ENCODE assay signal across 8 mouse cellular contexts in the genomic region with DNA sequence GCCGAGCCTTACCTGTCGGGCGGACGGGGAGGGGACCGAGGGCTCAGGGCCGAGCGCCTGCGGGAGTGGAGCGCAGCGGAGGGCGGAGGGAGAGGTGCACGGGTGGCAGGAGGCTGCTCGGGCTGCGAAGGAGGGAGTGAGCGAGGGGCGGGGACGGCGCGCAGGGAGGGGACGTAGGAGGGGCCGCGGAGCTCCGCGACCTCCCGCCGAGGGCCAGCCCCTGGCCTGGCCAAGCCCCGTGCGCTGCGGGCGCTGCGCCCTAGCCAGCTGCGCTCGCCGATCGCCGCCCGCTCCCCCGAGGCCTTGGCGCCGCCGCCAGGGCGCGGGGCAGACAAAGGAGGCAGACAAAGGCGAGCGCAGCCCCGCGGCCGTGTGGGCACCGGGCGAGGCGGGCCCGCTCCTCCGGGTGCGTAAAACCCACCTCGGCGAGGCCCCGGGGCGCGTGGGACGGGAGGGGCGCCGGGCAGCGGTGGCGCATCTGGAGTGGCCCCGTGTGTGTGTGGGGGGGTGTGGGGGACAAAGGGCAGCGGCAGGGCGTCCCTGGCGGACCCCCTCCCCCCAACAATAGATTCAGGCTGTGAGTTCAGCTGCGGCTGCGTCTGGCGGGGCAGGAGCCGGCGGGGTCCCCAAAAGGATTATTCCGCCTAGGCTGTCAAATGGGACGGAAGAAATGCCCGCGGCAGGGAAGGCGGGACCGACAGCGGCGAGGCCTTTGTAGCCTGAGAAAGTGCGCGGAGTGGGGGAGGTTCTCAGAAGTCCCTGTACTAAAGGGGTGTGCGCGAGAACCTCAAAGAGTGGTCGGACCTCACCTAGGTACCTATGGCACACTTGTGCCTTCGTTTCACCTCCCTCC. TPM values are rescaled to one million over a fixed set of nuclear protein-coding genes. Genes with fewer than 3 reads are reported as not detected.
A peak's percentile ranks its signal among the peaks of the same experiment; 100 is the strongest.
DNase-seq lines count a peak whose midpoint lies in the region; ATAC-seq and TF ChIP-seq lines count a peak whose summit lies in the region.

TSS of gene Draxin (minus strand) at position 138 of the 853 bp plus-strand sequence.

- no peaks in the 10 kb centered on the region for H3K36me3 ChIP-seq in hindbrain, embryonic 11.5 days (ENCODE audit: control insufficient read depth, insufficient read depth, low read length)
- H3K36me3 ChIP-seq in liver, embryonic 11.5 days (ENCODE audit: control insufficient read depth, insufficient read depth, low read length) = no peaks in the 10 kb centered on the region
- no peaks in the 10 kb centered on the region for H3K36me3 ChIP-seq in neural tube, embryonic 11.5 days (ENCODE audit: control insufficient read depth, insufficient read depth, low read length)

- no peak for DNase-seq in left cerebral cortex, adult 2 months (ENCODE audit: extremely low spot score in 1 of 2, low spot score in 2 of 2)
- no peak for DNase-seq in left cerebral cortex, adult 9 months (ENCODE audit: low spot score in 2 of 2)
- peak; percentile 87 for DNase-seq in embryo, embryonic 10 days (ENCODE audit: low spot score)
- peak; percentile 86 for DNase-seq in hindbrain, embryonic 11.5 days (ENCODE audit: low spot score)
- no peak for DNase-seq in liver, embryonic 11.5 days (ENCODE audit: low spot score)
- peak; percentile 87 for DNase-seq in neural tube, embryonic 11.5 days (ENCODE audit: low spot score)
- DNase-seq in layer of hippocampus, adult 18-20 months (ENCODE audit: low spot score in 2 of 2) = no peak
- DNase-seq in adipocyte (ENCODE audit: low spot score) = no peak

- peak within 1 kb of the TSS; percentile 88 for H3K4me2 ChIP-seq in hindbrain, embryonic 11.5 days (replicated peaks; ENCODE audit: low read depth, low read length)
- H3K4me2 ChIP-seq in liver, embryonic 11.5 days = peak within 1 kb of the TSS; percentile 80
- peak within 1 kb of the TSS; percentile 92 for H3K4me2 ChIP-seq in neural tube, embryonic 11.5 days (ENCODE audit: low read depth)

- H3K27ac ChIP-seq in left cerebral cortex, adult 2 months = no peak within 1 kb of the TSS
- peak within 1 kb of the TSS; percentile 99 for H3K27ac ChIP-seq in hindbrain, embryonic 11.5 days (ENCODE audit: low read depth, low read length)
- H3K27ac ChIP-seq in liver, embryonic 11.5 days (ENCODE audit: low read depth, low read length) = no peak within 1 kb of the TSS
- H3K27ac ChIP-seq in neural tube, embryonic 11.5 days (ENCODE audit: low read depth, low read length) = peak within 1 kb of the TSS; percentile 99

- H3K27me3 ChIP-seq in hindbrain, embryonic 11.5 days (ENCODE audit: control insufficient read depth, insufficient read depth, low read length) = no peaks in the 10 kb centered on the region; the same call in 1 of the 2 replicates
- peaks cover 55% of the 10 kb centered on the region for H3K27me3 ChIP-seq in liver, embryonic 11.5 days (replicated peaks; ENCODE audit: control insufficient read depth, insufficient read depth, low read length)
- peaks cover 13% of the 10 kb centered on the region; the same call in 1 of the 2 replicates for H3K27me3 ChIP-seq in neural tube, embryonic 11.5 days (ENCODE audit: control insufficient read depth, insufficient read depth, low read length)

- ATAC-seq in hindbrain, embryonic 11.5 days (ENCODE audit: low FRiP score) = peak; percentile 87
- peak; percentile 68 for ATAC-seq in liver, embryonic 11.5 days (replicated peaks; ENCODE audit: low FRiP score)
- ATAC-seq in neural tube, embryonic 11.5 days (ENCODE audit: insufficient read depth, low FRiP score, low TSS enrichment) = peak; percentile 77

- peaks cover 3% of the 10 kb centered on the region; the same call in 1 of the 2 replicates for H3K4me1 ChIP-seq in hindbrain, embryonic 11.5 days (replicated peaks; ENCODE audit: control insufficient read depth, insufficient read depth, low read length)
- H3K4me1 ChIP-seq in liver, embryonic 11.5 days (replicated peaks; ENCODE audit: control insufficient read depth, insufficient read depth, low read length) = no peaks in the 10 kb centered on the region
- H3K4me1 ChIP-seq in neural tube, embryonic 11.5 days (ENCODE audit: control insufficient read depth, insufficient read depth, low read length) = peaks cover 14% of the 10 kb centered on the region

- H3K9me3 ChIP-seq in hindbrain, embryonic 11.5 days (ENCODE audit: control insufficient read depth, low read length) = no peaks in the 10 kb centered on the region
- no peaks in the 10 kb centered on the region for H3K9me3 ChIP-seq in liver, embryonic 11.5 days (ENCODE audit: control insufficient read depth, low read length)
- H3K9me3 ChIP-seq in neural tube, embryonic 11.5 days (ENCODE audit: control insufficient read depth, low read length) = 0 out of 2 replicates have a peak, but pooled peaks cover 2% of the 10 kb centered on the region

- no peak for TF ChIP-seq CTCF in left cerebral cortex, adult 2 months (IDR thresholded peaks at IDR 0.05)

- peak within 1 kb of the TSS; percentile 96 for H3K9ac ChIP-seq in hindbrain, embryonic 11.5 days (ENCODE audit: low read depth, low read length)
- peak within 1 kb of the TSS; percentile 52 for H3K9ac ChIP-seq in liver, embryonic 11.5 days (ENCODE audit: low read depth, low read length)
- peak within 1 kb of the TSS; percentile 98 for H3K9ac ChIP-seq in neural tube, embryonic 11.5 days (ENCODE audit: low read length)

- WGBS in hindbrain, embryonic 11.5 days = 0% methylated on average over 63 of the region's 87 CpGs
- 1% methylated on average over 73 of the region's 87 CpGs for WGBS in liver, embryonic 11.5 days
- whole genome bisulfite sequencing in neural tube, embryonic 11.5 days = under 1% methylated on average over 66 of the region's 87 CpGs

- intact Hi-C loops in left cerebral cortex, adult 2 months (cut with DNase I) = no loop called here

- peak within 1 kb of the TSS; percentile 48 for H3K4me3 ChIP-seq in left cerebral cortex, adult 2 months
- peak within 1 kb of the TSS; percentile 70 for H3K4me3 ChIP-seq in hindbrain, embryonic 11.5 days (ENCODE audit: low read depth, low read length)
- H3K4me3 ChIP-seq in liver, embryonic 11.5 days (ENCODE audit: low read depth, low read length) = peak within 1 kb of the TSS; percentile 54
- peak within 1 kb of the TSS; percentile 63 for H3K4me3 ChIP-seq in neural tube, embryonic 11.5 days (ENCODE audit: low read depth, low read length)

RNA-seq across cellular contexts. Expression of gene Draxin, which starts in this region (rescaled TPM):
- total RNA-seq in left cerebral cortex, adult 2 months (2021) = under 1 TPM; 0.20 to 0.30 TPM
- 12.8 and 13.8 TPM in 2 replicates for polyA plus RNA-seq in hindbrain, embryonic 11.5 days (2014; fragmentation: Nextera tagmentation; extraction: Ambion mirVana)
- polyA plus RNA-seq in liver, embryonic 11.5 days (2014; fragmentation: Nextera tagmentation; extraction: Ambion mirVana) = 0.12 and 0.31 TPM in 2 replicates
- polyA plus RNA-seq in neural tube, embryonic 11.5 days (2014; fragmentation: Nextera tagmentation; extraction: Ambion mirVana) = 9.8 and 10.5 TPM in 2 replicates
- under 1 TPM; 0.15 to 0.27 TPM for total RNA-seq in layer of hippocampus, adult 18-20 months (2021)

Comparison
In these comparisons a context has a peak if more than half of its experiments do, and no peak if none do; other contexts are left out.
1. Peak in ATAC-seq, H3K4me3 ChIP-seq, H3K9ac ChIP-seq and H3K4me2 ChIP-seq in liver, embryonic 11.5 days; RNA of the gene not detected or under 1 TPM.
2. DNase-seq: peak in embryo, embryonic 10 days (single experiment), hindbrain, embryonic 11.5 days (single experiment) and neural tube, embryonic 11.5 days (single experiment); none in left cerebral cortex, adult 2 months (0 of 2), left cerebral cortex, adult 9 months (0 of 2), liver, embryonic 11.5 days (single experiment), layer of hippocampus, adult 18-20 months (0 of 2) and adipocyte (single experiment).
3. H3K27ac ChIP-seq: peak in hindbrain, embryonic 11.5 days (single experiment) and neural tube, embryonic 11.5 days (single experiment); none in left cerebral cortex, adult 2 months (single experiment) and liver, embryonic 11.5 days (single experiment).
4. Peak in every context shown above with its lines, with median percentiles within 50 percentile points of each other: H3K4me3 ChIP-seq, ATAC-seq, H3K4me2 ChIP-seq and H3K9ac ChIP-seq.